Mouse (Mus musculus): ENCODE results near the gene Gal3st2.

GRCm38 (mm10) chr1:93857370-93857769, 3.7 kb upstream of the Gal3st2 start:
- no peak for TF ChIP-seq POLR2A (IDR thresholded peaks at IDR 0.05; ENCODE audit: borderline replicate concordance, low read depth, low read length)
- no peak for TF ChIP-seq CTCF (IDR thresholded peaks at IDR 0.05; ENCODE audit: low read depth, low read length)

Measured in bone marrow macrophage, adult 2 months (primary cell).